Mouse (Mus musculus) kidney, adult 2 months (tissue): ENCODE data around the gene E2f3.

Source experiments
- CTCF ChIP-seq: fragments of 200-500 bp; conservative IDR thresholded peaks from 2 replicates; pipeline ENCODE4 v1.5.1; 2011; ENCODE audit warnings: low read depth, mild to moderate bottlenecking, control low read depth, low read length, moderate library complexity, mixed read lengths; ENCODE audit not compliant: insufficient read depth, insufficient read length
- POLR2A ChIP-seq: fragments of 200-500 bp; IDR thresholded peaks from one replicate; pipeline ENCODE4 v1.6.1; 2011; ENCODE audit warnings: low read depth, low read length, control low read depth

DNA sequence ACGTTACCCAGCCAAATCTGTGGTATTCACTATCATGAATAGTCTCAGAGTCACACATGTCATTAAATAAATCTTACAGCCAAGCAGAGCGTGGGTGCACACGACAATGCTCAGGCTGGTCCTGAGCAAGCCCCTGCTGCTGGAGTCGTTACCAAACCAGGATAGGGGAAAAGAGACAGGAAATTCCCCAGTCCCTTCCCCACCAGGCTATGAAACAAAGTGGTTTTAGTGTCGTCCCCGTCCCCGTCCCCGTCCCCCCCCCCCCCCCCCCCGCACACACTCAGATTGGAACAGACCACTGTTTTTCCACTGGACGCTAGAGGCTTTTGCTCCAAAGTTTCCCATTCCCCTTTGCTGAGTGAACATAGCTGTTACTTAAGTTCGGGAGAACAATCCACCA, 30.6 kb downstream of the E2f3 start:
- TF ChIP-seq CTCF (no peak), POLR2A (no peak)
